In genomic region chr2:32961192-32961995, GRCm38 (mm10) we compare ENCODE assay signal across 8 mouse cellular contexts. TPM values are rescaled to one million over a fixed set of nuclear protein-coding genes. Genes with fewer than 3 reads are reported as not detected.
DNase-seq lines count a peak whose midpoint lies in the region; ATAC-seq and TF ChIP-seq lines count a peak whose summit lies in the region.

Rpl12 (plus strand) TSS chr2:32961559.
Lrsam1 (minus strand) TSS chr2:32961614.

- peak within 1 kb of the TSS; percentile 70 for H3K9ac ChIP-seq in embryonic facial prominence, embryonic 15.5 days
- H3K9ac ChIP-seq in kidney, embryonic 14.5 days (ENCODE audit: low read depth, low read length) = peak within 1 kb of the TSS; percentile 81

- peak within 1 kb of the TSS; percentile 58 for H3K4me2 ChIP-seq in embryonic facial prominence, embryonic 15.5 days (replicated peaks)
- H3K4me2 ChIP-seq in kidney, embryonic 14.5 days (replicated peaks; ENCODE audit: low read depth, low read length) = peak within 1 kb of the TSS; percentile 57

- peaks cover 3% of the 10 kb centered on the region; the same call in 1 of the 2 replicates for H3K4me1 ChIP-seq in bone marrow, adult 2 months (ENCODE audit: control insufficient read depth, insufficient read depth, low read length)
- H3K4me1 ChIP-seq in embryonic facial prominence, embryonic 15.5 days = peaks cover 40% of the 10 kb centered on the region
- H3K4me1 ChIP-seq in kidney, embryonic 14.5 days (ENCODE audit: control insufficient read depth, insufficient read depth, low read length) = peaks cover 26% of the 10 kb centered on the region

- WGBS in bone marrow, adult 2 months = 3% methylated on average over 55 of the region's 55 CpGs
- WGBS in embryonic facial prominence, embryonic 15.5 days = 2% methylated on average over 55 of the region's 55 CpGs
- WGBS in kidney, embryonic 14.5 days = 3% methylated on average over 55 of the region's 55 CpGs

- peak; percentile 86; the same call in 1 of the 2 replicates for TF ChIP-seq POLR2A in bone marrow, adult 2 months (IDR thresholded peaks at IDR 0.05; ENCODE audit: borderline replicate concordance, control insufficient read depth, low read depth, low read length)

- H3K9me3 ChIP-seq in embryonic facial prominence, embryonic 15.5 days (replicated peaks) = no peaks in the 10 kb centered on the region
- H3K9me3 ChIP-seq in kidney, embryonic 14.5 days (ENCODE audit: control insufficient read depth, low read length) = no peaks in the 10 kb centered on the region

- H3K27me3 ChIP-seq in embryonic facial prominence, embryonic 15.5 days = no peaks in the 10 kb centered on the region
- no peaks in the 10 kb centered on the region for H3K27me3 ChIP-seq in kidney, embryonic 14.5 days (ENCODE audit: control insufficient read depth, insufficient read depth, low read length)

- H3K36me3 ChIP-seq in embryonic facial prominence, embryonic 15.5 days = peaks cover 31% of the 10 kb centered on the region
- peaks cover 24% of the 10 kb centered on the region for H3K36me3 ChIP-seq in kidney, embryonic 14.5 days (ENCODE audit: control insufficient read depth, insufficient read depth, low read length)

- peak within 1 kb of the TSS; percentile 92 for H3K4me3 ChIP-seq in bone marrow, adult 2 months (replicated peaks; ENCODE audit: control insufficient read depth, low read depth, low read length)
- peak within 1 kb of the TSS; percentile 64 for H3K4me3 ChIP-seq in embryonic facial prominence, embryonic 15.5 days (replicated peaks)
- peak within 1 kb of the TSS; percentile 97 for H3K4me3 ChIP-seq in kidney, embryonic 14.5 days (ENCODE audit: low read length)

- peak within 1 kb of the TSS; percentile 61 for H3K27ac ChIP-seq in bone marrow, adult 2 months (ENCODE audit: control insufficient read depth, insufficient read depth, low read depth, low read length, poor library complexity)
- H3K27ac ChIP-seq in embryonic facial prominence, embryonic 15.5 days (replicated peaks) = peak within 1 kb of the TSS; percentile 89
- H3K27ac ChIP-seq in kidney, embryonic 14.5 days (ENCODE audit: low read depth, low read length) = peak within 1 kb of the TSS; percentile 94

- DNase-seq in 416B (ENCODE audit: low read depth) (peak; percentile 95), liver (peak; percentile 95)
- peak; percentile 95 for DNase-seq in heart, adult 9 months (ENCODE audit: low spot score in 2 of 2)
- DNase-seq in spleen, postnatal 4 days (ENCODE audit: low spot score in 2 of 2) = peak; percentile 94 to 98

- no peak for TF ChIP-seq CTCF in bone marrow, adult 2 months (IDR thresholded peaks at IDR 0.05; ENCODE audit: control insufficient read depth, insufficient read depth, low read length)

- ATAC-seq in embryonic facial prominence, embryonic 15.5 days (ENCODE audit: insufficient number of reproducible peaks, low FRiP score, low TSS enrichment, low read depth) = peak; percentile 88
- ATAC-seq in kidney, embryonic 14.5 days (ENCODE audit: low FRiP score, low TSS enrichment) = peak; percentile 93
- peak; percentile 87 for ATAC-seq in monocyte, adult 5-6 weeks (replicated peaks; ENCODE audit: insufficient number of reproducible peaks, low FRiP score, low TSS enrichment, poor library complexity, severe bottlenecking)

RNA-seq across cellular contexts. Expression of gene Rpl12, which starts in this region (rescaled TPM):
- polyA plus RNA-seq in bone marrow, adult 2 months (2011; ENCODE audit: insufficient read depth, insufficient read length, low replicate concordance, missing spikeins) = 32.7 and 113 TPM in 2 replicates
- 141 and 176 TPM in 2 replicates for polyA plus RNA-seq in embryonic facial prominence, embryonic 15.5 days (2015; fragmentation: Nextera tagmentation; extraction: Ambion mirVana)
- 249 and 308 TPM in 2 replicates for polyA plus RNA-seq in kidney, embryonic 14.5 days (2014; fragmentation: Nextera tagmentation; extraction: Ambion mirVana)
- total RNA-seq in monocyte, adult 5-6 weeks (2017) = 941 to 1,144 TPM (median 1,080 TPM) in 3 replicates

RNA-seq across cellular contexts. Expression of gene Lrsam1, which starts in this region (rescaled TPM):
- 2.3 and 4.1 TPM in 2 replicates for polyA plus RNA-seq in bone marrow, adult 2 months (2011; ENCODE audit: insufficient read depth, insufficient read length, low replicate concordance, missing spikeins)
- polyA plus RNA-seq in embryonic facial prominence, embryonic 15.5 days (2015; fragmentation: Nextera tagmentation; extraction: Ambion mirVana) = 13.1 and 15.3 TPM in 2 replicates
- 5.8 and 8.8 TPM in 2 replicates for polyA plus RNA-seq in kidney, embryonic 14.5 days (2014; fragmentation: Nextera tagmentation; extraction: Ambion mirVana)
- 5.4 to 13.6 TPM (median 6.6 TPM) in 3 replicates for total RNA-seq in monocyte, adult 5-6 weeks (2017)

Comparison
In these comparisons a context has a peak if more than half of its experiments do, and no peak if none do; other contexts are left out.
1. Peak in every context shown above with its lines: DNase-seq, ATAC-seq, H3K4me3 ChIP-seq and H3K27ac ChIP-seq.